Mouse (Mus musculus) heart, embryonic 10.5 days (tissue): Measurements from ENCODE around the gene Osgep. TPM values are rescaled to one million over a fixed set of nuclear protein-coding genes. Genes with fewer than 3 reads are reported as not detected.
A peak's percentile ranks its signal among the peaks of the same experiment; 100 is the strongest.

Source experiments
- DNase-seq: peaks from one replicate; pipeline ENCODE4 v3.0.0-alpha.2; 2017; ENCODE audit warnings: low spot score
- H3K27ac ChIP-seq: fragments of 300-500 bp; sonication (generic); 2 replicates; pipeline ENCODE4 v1.5.1; 2016; ENCODE audit warnings: mild to moderate bottlenecking
- H3K27me3 ChIP-seq: fragments of 300-500 bp; sonication (generic); 2 replicates; pipeline ENCODE4 v1.6.1; 2016; ENCODE audit warnings: mild to moderate bottlenecking; ENCODE audit not compliant: poor library complexity, insufficient read depth, severe bottlenecking
- H3K36me3 ChIP-seq: fragments of 300-500 bp; sonication (generic); 2 replicates; pipeline ENCODE4 v1.6.1; 2016; ENCODE audit warnings: mild to moderate bottlenecking, moderate library complexity
- H3K4me1 ChIP-seq: fragments of 300-500 bp; sonication (generic); 2 replicates; pipeline ENCODE4 v1.6.1; 2016; ENCODE audit warnings: mild to moderate bottlenecking
- H3K4me3 ChIP-seq: fragments of 300-500 bp; sonication (generic); 2 replicates; pipeline ENCODE4 v1.5.1; 2016; ENCODE audit warnings: mild to moderate bottlenecking, moderate library complexity
- H3K9me3 ChIP-seq: fragments of 300-500 bp; sonication (generic); 2 replicates; pipeline ENCODE4 v1.6.1; 2016; ENCODE audit warnings: mild to moderate bottlenecking, moderate library complexity
- WGBS: fragments of 180-500 bp; shearing (Covaris S2); methylation state at CpG from one replicate; pipeline ENCODE4 v1.1.7; 2016; 5-methylcytosine and 5-hydroxymethylcytosine counted together
- polyA plus RNA-seq: library from polyadenylated mRNA; unstranded; fragments of >200 nt; fragmentation: Nextera tagmentation; extraction: Ambion mirVana; gene quantifications from 2 replicates; pipeline ENCODE4 v1.2.1, GENCODE M21; 2016

Osgep gene
- polyA plus RNA-seq, 1 experiment from 2014 or later = 145 TPM

- H3K9me3 ChIP-seq = no peaks in the 10 kb centered on the region
Observed at GRCm38 (mm10) chr14:50895407-50895806, 29.3 kb downstream of the Osgep start.

GRCm38 (mm10) chr14:50892541-50893459, 31.9 kb downstream of the Osgep start:
- Histone ChIP-seq H3K27me3 (peaks cover 39% of the 10 kb centered on the region), H3K9me3 (no peaks in the 10 kb centered on the region), H3K4me3 (no peak overlapping the region), H3K4me1 (peaks cover 14% of the 10 kb centered on the region), H3K36me3 (no peaks in the 10 kb centered on the region), H3K27ac (no peak overlapping the region; the same call in 1 of the 2 replicates)
- 81% methylated on average over 22 of the region's 22 CpGs for WGBS
- peak; percentile 52 for DNase-seq

More at GRCm38 (mm10) chr14:50895407-50895806, 29.3 kb downstream of the Osgep start:
- H3K4me3 ChIP-seq = no peak overlapping the region
- no peak overlapping the region for H3K27ac ChIP-seq
- no peaks in the 10 kb centered on the region for H3K36me3 ChIP-seq
- peaks cover 39% of the 10 kb centered on the region for H3K27me3 ChIP-seq
- H3K4me1 ChIP-seq = peaks cover 14% of the 10 kb centered on the region
- DNase-seq = no peak

GRCm38 (mm10) chr14:50892091-50892490, 32.6 kb downstream of the Osgep start:
- no peak overlapping the region for H3K4me3 ChIP-seq
- peak; percentile 51 for DNase-seq
- peaks cover 32% of the 10 kb centered on the region for H3K27me3 ChIP-seq
- H3K36me3 ChIP-seq = no peaks in the 10 kb centered on the region
- peaks cover 10% of the 10 kb centered on the region for H3K4me1 ChIP-seq
- WGBS = 85% methylated on average over 7 of the region's 7 CpGs
- no peak overlapping the region for H3K27ac ChIP-seq
- no peaks in the 10 kb centered on the region for H3K9me3 ChIP-seq

GRCm38 (mm10) chr14:50891621-50892020, 33.1 kb downstream of the Osgep start:
- 87% methylated on average over 8 of the region's 8 CpGs for WGBS
- H3K27ac ChIP-seq = no peak overlapping the region

GRCm38 (mm10) chr14:50876236-50876950, 48.3 kb downstream of the Osgep start:
- H3K4me1 ChIP-seq = no peaks in the 10 kb centered on the region
- no peaks in the 10 kb centered on the region for H3K36me3 ChIP-seq
- H3K27ac ChIP-seq = no peak overlapping the region
- WGBS = 83% methylated on average over 6 of the region's 6 CpGs
- no peaks in the 10 kb centered on the region for H3K27me3 ChIP-seq
- H3K9me3 ChIP-seq = no peaks in the 10 kb centered on the region
- no peak for DNase-seq
- no peak overlapping the region for H3K4me3 ChIP-seq

More at GRCm38 (mm10) chr14:50891621-50892020, 33.1 kb downstream of the Osgep start:
- Histone ChIP-seq H3K36me3 (no peaks in the 10 kb centered on the region), H3K9me3 (no peaks in the 10 kb centered on the region), H3K4me3 (no peak overlapping the region), H3K27me3 (peaks cover 27% of the 10 kb centered on the region), H3K4me1 (peaks cover 5% of the 10 kb centered on the region)
- DNase-seq = peak; percentile 72

- WGBS = 78% methylated on average over 6 of the region's 6 CpGs
- no peaks in the 10 kb centered on the region for H3K27me3 ChIP-seq
- no peak overlapping the region for H3K27ac ChIP-seq
- DNase-seq = peak; percentile 36
- no peak overlapping the region for H3K4me3 ChIP-seq
- H3K4me1 ChIP-seq = peaks cover 2% of the 10 kb centered on the region
- no peaks in the 10 kb centered on the region for H3K36me3 ChIP-seq
- H3K9me3 ChIP-seq = no peaks in the 10 kb centered on the region
Observed at GRCm38 (mm10) chr14:50875591-50876230, 49.0 kb downstream of the Osgep start.

- no peaks in the 10 kb centered on the region for H3K27me3 ChIP-seq
Observed at GRCm38 (mm10) chr14:50875175-50875574, 49.5 kb downstream of the Osgep start.

GRCm38 (mm10) chr14:50871284-50871683, 53.4 kb downstream of the Osgep start:
- peak; percentile 19 for DNase-seq
- H3K27me3 ChIP-seq = no peaks in the 10 kb centered on the region
- 0 out of 2 replicates have a peak overlapping the region, but pooled peaks have one; percentile 78 for H3K4me3 ChIP-seq
- no peaks in the 10 kb centered on the region for H3K9me3 ChIP-seq
- WGBS = 85% methylated on average over 2 of the region's 2 CpGs
- no peak overlapping the region for H3K27ac ChIP-seq
- peaks cover 5% of the 10 kb centered on the region; the same call in 1 of the 2 replicates for H3K36me3 ChIP-seq
- H3K4me1 ChIP-seq = peaks cover 3% of the 10 kb centered on the region

More at GRCm38 (mm10) chr14:50875175-50875574, 49.5 kb downstream of the Osgep start:
- peaks cover 3% of the 10 kb centered on the region for H3K4me1 ChIP-seq
- WGBS = 81% methylated on average over 3 of the region's 3 CpGs
- H3K9me3 ChIP-seq = no peaks in the 10 kb centered on the region
- H3K27ac ChIP-seq = no peak overlapping the region
- no peak overlapping the region for H3K4me3 ChIP-seq
- no peak for DNase-seq
- H3K36me3 ChIP-seq = no peaks in the 10 kb centered on the region

GRCm38 (mm10) chr14:50870805-50871143, 53.9 kb downstream of the Osgep start:
- peak overlapping the region; percentile 78 for H3K4me3 ChIP-seq
- DNase-seq = peak; percentile 73
- H3K27me3 ChIP-seq = no peaks in the 10 kb centered on the region
- peak overlapping the region; percentile 93 for H3K27ac ChIP-seq
- no peaks in the 10 kb centered on the region for H3K9me3 ChIP-seq
- 33% methylated on average over 5 of the region's 5 CpGs for WGBS
- H3K36me3 ChIP-seq = peaks cover 10% of the 10 kb centered on the region; the same call in 1 of the 2 replicates
- peaks cover 3% of the 10 kb centered on the region for H3K4me1 ChIP-seq

GRCm38 (mm10) chr14:50869889-50870804, 54.5 kb downstream of the Osgep start, which contains the start of gene Tep1:
Gene Tep1 (minus strand): TSS chr14:50870560.
- peaks cover 3% of the 10 kb centered on the region for H3K4me1 ChIP-seq
- peaks cover 14% of the 10 kb centered on the region; the same call in 1 of the 2 replicates for H3K36me3 ChIP-seq
- H3K27ac ChIP-seq = peak within 1 kb of the TSS; percentile 93
- H3K27me3 ChIP-seq = no peaks in the 10 kb centered on the region
- 7% methylated on average over 32 of the region's 32 CpGs for WGBS
- DNase-seq = peak; percentile 89
- H3K4me3 ChIP-seq = peak within 1 kb of the TSS; percentile 78
- H3K9me3 ChIP-seq = no peaks in the 10 kb centered on the region

GRCm38 (mm10) chr14:50868656-50869055, 56.0 kb downstream of the Osgep start:
- Histone ChIP-seq H3K27me3 (no peaks in the 10 kb centered on the region), H3K9me3 (no peaks in the 10 kb centered on the region), H3K36me3 (peaks cover 14% of the 10 kb centered on the region; the same call in 1 of the 2 replicates), H3K4me3 (no peak overlapping the region), H3K27ac (no peak overlapping the region), H3K4me1 (peaks cover 3% of the 10 kb centered on the region)
- DNase-seq = peak; percentile 60
- 82% methylated on average over 5 of the region's 5 CpGs for WGBS

- peak; percentile 72 for DNase-seq
- Histone ChIP-seq H3K4me1 (peaks cover 3% of the 10 kb centered on the region), H3K27me3 (no peaks in the 10 kb centered on the region), H3K27ac (no peak overlapping the region), H3K4me3 (no peak overlapping the region), H3K9me3 (no peaks in the 10 kb centered on the region), H3K36me3 (peaks cover 18% of the 10 kb centered on the region; the same call in 1 of the 2 replicates)
- 71% methylated on average over 4 of the region's 4 CpGs for WGBS
Observed at GRCm38 (mm10) chr14:50868211-50868610, 56.5 kb downstream of the Osgep start.
